12 mouse cellular contexts compared by ENCODE assay signal in genomic region chr6:43272597-43272996, GRCm38 (mm10). TPM values are rescaled to one million over a fixed set of nuclear protein-coding genes. Genes with fewer than 3 reads are reported as not detected.
DNase-seq lines count a peak whose midpoint lies in the region; ATAC-seq and TF ChIP-seq lines count a peak whose summit lies in the region.
"Had no signal": no experiment of that assay in that cellular context is flagged by ENCODE, and none has a peak within 500 bp of the region (broad histone marks: within the 10 kb centered on the region; RNA-seq: fewer than 3 reads in every experiment).

No protein-coding gene starts in this region.

- no peak for TF ChIP-seq POLR2A in liver, adult 2 months (IDR thresholded peaks at IDR 0.05; ENCODE audit: extremely low read depth, insufficient read depth, low read length)

- no peaks in the 10 kb centered on the region for H3K27me3 ChIP-seq in liver, adult 2 months (ENCODE audit: control insufficient read depth, insufficient read depth, low read length)
- H3K27me3 ChIP-seq in liver, embryonic 11.5 days (replicated peaks; ENCODE audit: control insufficient read depth, insufficient read depth, low read length), result no peaks in the 10 kb centered on the region
- H3K27me3 ChIP-seq in heart, embryonic 11.5 days (ENCODE audit: control insufficient read depth, insufficient read depth, low read length), result no peaks in the 10 kb centered on the region
- H3K27me3 ChIP-seq: hindbrain, embryonic 15.5 days had no signal

- intact Hi-C loops in heart, postnatal 14 days (cut with DNase I), result loop anchor here (10.0 kb wide), 1 partner anchor 392 kb away; the partner anchor contains the start of gene Tpk1

- H3K36me3 ChIP-seq in liver, adult 2 months (ENCODE audit: control insufficient read depth, insufficient read depth, low read length), result peaks cover 37% of the 10 kb centered on the region
- H3K36me3 ChIP-seq in liver, embryonic 11.5 days (ENCODE audit: control insufficient read depth, insufficient read depth, low read length), result no peaks in the 10 kb centered on the region
- 0 out of 2 replicates have a peak, but pooled peaks cover 2% of the 10 kb centered on the region for H3K36me3 ChIP-seq in heart, embryonic 11.5 days (ENCODE audit: control insufficient read depth, insufficient read depth, low read length)
- H3K36me3 ChIP-seq: hindbrain, embryonic 15.5 days had no signal

- no peak for DNase-seq in liver, adult 2 months (ENCODE audit: extremely low read depth, low read depth, low spot score)
- no peak for DNase-seq in liver, embryonic 11.5 days (ENCODE audit: low spot score)
- peak; percentile 11 to 18 for DNase-seq in heart, postnatal 14 days
- peak; percentile 51 for DNase-seq in lung, postnatal 10 days
- no peak for DNase-seq in layer of hippocampus, adult 9-11 months
- DNase-seq: cerebellum, adult 9-11 months had no signal

- H3K4me1 ChIP-seq in liver, adult 2 months (ENCODE audit: control insufficient read depth, insufficient read depth, low read length), result peaks cover 1% of the 10 kb centered on the region; the same call in 1 of the 2 replicates
- no peaks in the 10 kb centered on the region for H3K4me1 ChIP-seq in liver, embryonic 11.5 days (replicated peaks; ENCODE audit: control insufficient read depth, insufficient read depth, low read length)
- H3K4me1 ChIP-seq in heart, embryonic 11.5 days (ENCODE audit: control insufficient read depth, insufficient read depth, low read length), result no peaks in the 10 kb centered on the region
- H3K4me1 ChIP-seq: hindbrain, embryonic 15.5 days had no signal

- TF ChIP-seq CTCF in liver, adult 2 months (IDR thresholded peaks at IDR 0.05; ENCODE audit: low read depth, low read length), result no peak

- peak overlapping the region; percentile 37 for H3K27ac ChIP-seq in liver, adult 2 months (replicated peaks; ENCODE audit: insufficient read depth, low read depth, low read length)
- H3K27ac ChIP-seq in liver, embryonic 11.5 days (ENCODE audit: low read depth, low read length), result no peak overlapping the region
- peak overlapping the region; percentile 68 for H3K27ac ChIP-seq in heart, embryonic 11.5 days (ENCODE audit: low read depth, low read length)
- H3K27ac ChIP-seq: hindbrain, embryonic 15.5 days had no signal

- no peak for ATAC-seq in liver, embryonic 11.5 days (replicated peaks; ENCODE audit: low FRiP score)
- ATAC-seq in heart, embryonic 11.5 days (replicated peaks; ENCODE audit: insufficient number of reproducible peaks, low FRiP score, low TSS enrichment), result no peak
- no peak for ATAC-seq in erythroblast, adult 5-6 weeks (replicated peaks; ENCODE audit: low FRiP score, poor library complexity, severe bottlenecking)

- H3K9ac ChIP-seq in liver, adult 2 months (ENCODE audit: low read depth, low read length), result no peak overlapping the region
- no peak overlapping the region for H3K9ac ChIP-seq in liver, embryonic 11.5 days (ENCODE audit: low read depth, low read length)
- H3K9ac ChIP-seq in heart, embryonic 11.5 days (ENCODE audit: low read depth, low read length), result no peak overlapping the region
- H3K9ac ChIP-seq: hindbrain, embryonic 15.5 days had no signal

- H3K4me3 ChIP-seq in liver, adult 2 months (ENCODE audit: insufficient read depth, low read depth, low read length), result no peak overlapping the region
- H3K4me3 ChIP-seq in liver, embryonic 11.5 days (ENCODE audit: low read depth, low read length), result no peak overlapping the region
- H3K4me3 ChIP-seq in heart, embryonic 11.5 days (ENCODE audit: low read depth, low read length), result no peak overlapping the region
- H3K4me3 ChIP-seq: hindbrain, embryonic 15.5 days had no signal

- H3K4me2 ChIP-seq in liver, embryonic 11.5 days, result no peak overlapping the region
- no peak overlapping the region for H3K4me2 ChIP-seq in heart, embryonic 11.5 days
- H3K4me2 ChIP-seq: hindbrain, embryonic 15.5 days had no signal

- H3K9me3 ChIP-seq in liver, embryonic 11.5 days (ENCODE audit: control insufficient read depth, low read length), result no peaks in the 10 kb centered on the region
- no peaks in the 10 kb centered on the region for H3K9me3 ChIP-seq in heart, embryonic 11.5 days (replicated peaks; ENCODE audit: control insufficient read depth, low read length)
- H3K9me3 ChIP-seq: hindbrain, embryonic 15.5 days had no signal

- H3K79me2 ChIP-seq in liver, adult 2 months (ENCODE audit: control insufficient read depth, insufficient read depth, low read length), result peaks cover 2% of the 10 kb centered on the region; the same call in 1 of the 2 replicates

RNA-seq across cellular contexts. Expression of gene Arhgef5, which starts 7.2 kb away (rescaled TPM):
- total RNA-seq in liver, adult 2 months (2014; rRNA removed), result 10.4 and 11.9 TPM in 2 replicates
- polyA plus RNA-seq in liver, adult 2 months (2012; rRNA removed), result 9.4 and 11.4 TPM in 2 replicates
- 3.1 and 3.8 TPM in 2 replicates for polyA plus RNA-seq in liver, embryonic 11.5 days (2014; fragmentation: Nextera tagmentation; extraction: Ambion mirVana)
- 5.1 and 7.5 TPM in 2 replicates for polyA plus RNA-seq in heart, embryonic 11.5 days (2014; fragmentation: Nextera tagmentation; extraction: Ambion mirVana)
- 10 to 100 TPM; 15.1 to 16.0 TPM for total RNA-seq in heart, postnatal 14 days (2021)
- total RNA-seq in erythroblast, adult 5-6 weeks (2015; ENCODE audit: low replicate concordance), result not detected in 2 replicates
- total RNA-seq in erythroblast, adult 5-6 weeks (2017; ENCODE audit: low replicate concordance), result 0.17 TPM in 1 of 2 replicates, not detected in the other

RNA-seq across cellular contexts. Expression of gene Nobox, which starts 36.8 kb away (rescaled TPM):
- total RNA-seq in liver, adult 2 months (2014; rRNA removed), result not detected in 2 replicates
- polyA plus RNA-seq in liver, adult 2 months (2012; rRNA removed), result 0.04 TPM in 1 of 2 replicates, not detected in the other
- not detected in 2 replicates for polyA plus RNA-seq in liver, embryonic 11.5 days (2014; fragmentation: Nextera tagmentation; extraction: Ambion mirVana)
- not detected in 2 replicates for polyA plus RNA-seq in heart, embryonic 11.5 days (2014; fragmentation: Nextera tagmentation; extraction: Ambion mirVana)
- total RNA-seq in heart, postnatal 14 days (2021), result not detected
- not detected in 2 replicates for total RNA-seq in erythroblast, adult 5-6 weeks (2015; ENCODE audit: low replicate concordance)
- not detected in 2 replicates for total RNA-seq in erythroblast, adult 5-6 weeks (2017; ENCODE audit: low replicate concordance)
- total RNA-seq: gastrocnemius, adult 18-20 months; layer of hippocampus, adult 8-10 months had no signal
- polyA plus RNA-seq: hindbrain, embryonic 15.5 days; limb, embryonic 11.5 days had no signal

RNA-seq across cellular contexts. Expression of gene Olfr47, which starts 41.3 kb away (rescaled TPM):
- total RNA-seq in liver, adult 2 months (2014; rRNA removed), result not detected in 2 replicates
- polyA plus RNA-seq in liver, adult 2 months (2012; rRNA removed), result not detected in 2 replicates
- not detected in 2 replicates for polyA plus RNA-seq in liver, embryonic 11.5 days (2014; fragmentation: Nextera tagmentation; extraction: Ambion mirVana)
- polyA plus RNA-seq in heart, embryonic 11.5 days (2014; fragmentation: Nextera tagmentation; extraction: Ambion mirVana), result not detected in 2 replicates
- total RNA-seq in heart, postnatal 14 days (2021), result not detected
- total RNA-seq in erythroblast, adult 5-6 weeks (2015; ENCODE audit: low replicate concordance), result not detected in 2 replicates
- total RNA-seq in erythroblast, adult 5-6 weeks (2017; ENCODE audit: low replicate concordance), result not detected in 2 replicates
- total RNA-seq: gastrocnemius, adult 18-20 months; layer of hippocampus, adult 8-10 months had no signal
- polyA plus RNA-seq: hindbrain, embryonic 15.5 days; limb, embryonic 11.5 days had no signal

RNA-seq across cellular contexts. Expression of gene Olfr434, which starts 59.8 kb away (rescaled TPM):
- total RNA-seq in liver, adult 2 months (2014; rRNA removed), result not detected in 2 replicates
- polyA plus RNA-seq in liver, adult 2 months (2012; rRNA removed), result not detected in 2 replicates
- polyA plus RNA-seq in liver, embryonic 11.5 days (2014; fragmentation: Nextera tagmentation; extraction: Ambion mirVana), result not detected in 2 replicates
- polyA plus RNA-seq in heart, embryonic 11.5 days (2014; fragmentation: Nextera tagmentation; extraction: Ambion mirVana), result not detected in 2 replicates
- total RNA-seq in heart, postnatal 14 days (2021), result not detected
- total RNA-seq in erythroblast, adult 5-6 weeks (2015; ENCODE audit: low replicate concordance), result not detected in 2 replicates
- total RNA-seq in erythroblast, adult 5-6 weeks (2017; ENCODE audit: low replicate concordance), result not detected in 2 replicates
- total RNA-seq: gastrocnemius, adult 18-20 months; layer of hippocampus, adult 8-10 months had no signal
- polyA plus RNA-seq: hindbrain, embryonic 15.5 days; limb, embryonic 11.5 days had no signal

Comparison
In these comparisons a context has a peak if more than half of its experiments do, and no peak if none do; other contexts are left out.
1. DNase-seq: peak in heart, postnatal 14 days (2 of 2) and lung, postnatal 10 days (single experiment); none in liver, adult 2 months (single experiment), liver, embryonic 11.5 days (single experiment) and layer of hippocampus, adult 9-11 months (single experiment).